Mouse (Mus musculus) left cerebral cortex, adult 9 months (tissue): ENCODE data around the gene Ltbp2.

Experiments used
- DNase-seq, 2 experiments: peaks; one replicate each; pipeline ENCODE4 v3.0.0; 2022; ENCODE audit warnings: low spot score in 2 of 2

Gene Ltbp2

GRCm38 (mm10) chr12:84876481-84877121 lies at the start of gene Ltbp2:
TSS of gene Ltbp2 (minus strand) at chr12:84876532.
- peak in 1 of 2 experiments; percentile 54 for DNase-seq

GRCm38 (mm10) chr12:84924324-84924723 lies 48.0 kb upstream of the Ltbp2 start:
- no peak for DNase-seq

GRCm38 (mm10) chr12:84921881-84922419 lies 45.6 kb upstream of the Ltbp2 start:
- no peak for DNase-seq

- no peak for DNase-seq
These were observed 42.5 kb upstream of the Ltbp2 start for GRCm38 (mm10) chr12:84918809-84919208.

GRCm38 (mm10) chr12:84917799-84918198 lies 41.5 kb upstream of the Ltbp2 start:
- no peak for DNase-seq

- no peak for DNase-seq
These were observed 38.6 kb upstream of the Ltbp2 start for GRCm38 (mm10) chr12:84914959-84915358.

GRCm38 (mm10) chr12:84912652-84913104 lies 36.3 kb upstream of the Ltbp2 start:
- DNase-seq = no peak

- DNase-seq = no peak
These were observed 35.3 kb upstream of the Ltbp2 start for GRCm38 (mm10) chr12:84911640-84912039.

GRCm38 (mm10) chr12:84910066-84910465 lies 33.7 kb upstream of the Ltbp2 start:
- no peak for DNase-seq

GRCm38 (mm10) chr12:84907627-84908480 lies 31.5 kb upstream of the Ltbp2 start:
- no peak for DNase-seq

GRCm38 (mm10) chr12:84907024-84907626 lies 30.8 kb upstream of the Ltbp2 start:
- DNase-seq = no peak

- DNase-seq = no peak
These were observed 28.1 kb upstream of the Ltbp2 start for GRCm38 (mm10) chr12:84904399-84904798.

GRCm38 (mm10) chr12:84900317-84900716 lies 24.0 kb upstream of the Ltbp2 start:
- no peak for DNase-seq

GRCm38 (mm10) chr12:84897322-84897721 lies 21.0 kb upstream of the Ltbp2 start:
- DNase-seq = no peak

- DNase-seq = no peak
These were observed 19.9 kb upstream of the Ltbp2 start for GRCm38 (mm10) chr12:84896235-84896634.

GRCm38 (mm10) chr12:84893648-84894628 lies 17.6 kb upstream of the Ltbp2 start:
- DNase-seq = no peak

GRCm38 (mm10) chr12:84890289-84890688 lies 14.0 kb upstream of the Ltbp2 start:
- no peak for DNase-seq

- no peak for DNase-seq
These were observed 9.0 kb upstream of the Ltbp2 start for GRCm38 (mm10) chr12:84885107-84885876.

GRCm38 (mm10) chr12:84884423-84885076 lies 8.2 kb upstream of the Ltbp2 start:
- DNase-seq = no peak

GRCm38 (mm10) chr12:84882796-84883195 lies 6.5 kb upstream of the Ltbp2 start:
- no peak for DNase-seq
